Mouse (Mus musculus): Measurements from ENCODE around the gene Nfkbia.

The Nfkbia gene

DNA sequence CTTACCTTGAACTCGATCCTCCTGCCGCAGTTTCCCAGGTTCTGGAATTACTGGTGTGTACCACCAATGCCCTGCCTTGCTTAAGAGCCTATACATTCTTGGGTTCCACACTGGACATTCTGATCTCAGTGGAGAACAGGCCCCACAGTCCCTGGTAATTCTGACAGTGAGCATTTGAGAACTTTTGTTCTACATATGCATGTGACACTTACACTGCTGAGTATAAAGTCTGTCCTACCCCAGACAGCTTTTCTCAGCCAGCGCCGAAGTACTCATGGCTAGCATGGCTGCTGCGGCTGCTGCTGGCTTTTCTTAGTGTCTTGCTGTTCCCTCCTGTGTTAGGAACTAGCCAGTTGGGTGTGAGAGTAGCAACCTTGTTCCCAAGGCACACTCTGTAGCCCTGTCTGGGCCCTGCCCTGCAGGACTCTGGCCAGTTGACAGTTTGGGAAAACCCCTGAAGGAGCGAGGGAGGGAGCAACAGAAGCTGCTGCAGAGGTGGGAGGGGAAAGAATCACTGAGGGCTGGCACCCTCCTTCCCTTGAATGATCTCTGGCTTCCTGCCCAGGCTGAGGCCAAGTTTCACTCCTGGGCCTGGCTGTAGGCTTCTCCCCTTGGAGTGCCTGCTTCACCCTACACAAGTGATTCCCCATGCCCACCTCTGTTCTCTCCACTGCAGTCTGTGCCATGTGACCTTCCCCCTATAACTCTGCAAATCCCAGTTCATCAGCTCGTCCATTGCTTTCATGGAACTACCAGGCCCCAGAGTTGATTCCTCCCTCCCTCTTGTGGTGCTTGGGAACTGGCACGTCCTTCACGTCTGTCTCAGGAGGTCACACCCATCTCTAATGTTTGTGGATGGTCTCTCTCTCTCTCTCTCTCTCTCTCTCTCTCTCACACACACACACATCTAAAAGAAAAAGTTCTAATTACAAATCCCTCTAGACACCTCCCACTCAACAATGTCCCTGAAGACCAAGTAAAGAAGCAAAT lies 49.3 kb downstream of the Nfkbia start:
- DNase-seq (ENCODE audit: low spot score), result no peak

DNA sequence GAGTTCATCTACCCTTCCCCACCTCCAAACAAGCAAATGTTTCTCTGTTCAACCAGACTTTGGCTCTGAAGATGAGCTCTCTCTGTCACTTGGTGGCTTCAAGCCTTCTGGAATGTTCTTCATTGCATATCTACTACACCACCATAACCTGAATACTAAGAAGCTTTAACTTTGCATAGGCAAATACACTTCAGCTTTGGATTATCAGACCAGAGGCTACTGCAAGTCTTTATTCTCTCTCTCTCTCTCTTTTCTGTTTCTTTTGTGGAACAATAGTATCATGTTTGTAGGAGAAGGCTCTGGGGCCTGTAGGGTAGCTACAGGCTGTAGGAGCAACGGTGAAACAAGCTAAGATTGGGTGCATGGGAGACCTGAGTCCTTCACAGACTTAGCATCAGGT lies 50.2 kb downstream of the Nfkbia start:
- DNase-seq (ENCODE audit: low spot score), result no peak

DNA sequence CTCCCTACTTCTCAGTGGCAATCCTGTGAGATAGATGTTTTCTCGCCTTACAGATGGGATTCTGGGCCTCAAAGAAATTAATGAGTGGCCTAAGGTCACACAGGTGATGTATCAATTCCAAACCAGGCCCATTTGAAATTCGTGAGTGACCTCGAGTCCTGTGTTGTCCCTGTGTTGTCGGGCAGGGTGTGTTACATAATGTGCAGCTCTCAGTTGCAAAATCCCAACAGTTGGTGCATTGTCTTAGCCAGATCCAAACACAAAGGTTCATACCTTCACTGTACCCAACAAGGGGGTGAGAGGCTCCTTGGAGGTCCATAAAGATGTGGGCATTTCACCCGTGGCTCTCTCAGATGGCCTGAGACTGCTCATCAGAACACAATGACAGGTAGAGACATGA lies 52.0 kb downstream of the Nfkbia start:
- DNase-seq (ENCODE audit: low spot score), result no peak

All from spleen, adult 12 weeks (tissue).